Mouse (Mus musculus) ES-Bruce4 (cell line): ENCODE data around the gene Rrm2.

Experiments
- CTCF ChIP-seq: IDR thresholded peaks from one replicate; pipeline ENCODE4 v1.8.1; 2011; ENCODE audit warnings: low read depth, low read length
- EP300 ChIP-seq: IDR thresholded peaks from 2 replicates; pipeline ENCODE4 v1.6.1; 2011; ENCODE audit warnings: low read depth, low read length; ENCODE audit not compliant: insufficient read depth
- POLR2A ChIP-seq: IDR thresholded peaks from one replicate; pipeline ENCODE4 v1.8.1; 2011; ENCODE audit warnings: low read length; ENCODE audit not compliant: insufficient read depth

GRCm38 (mm10) chr12:24734828-24735394, 26.9 kb downstream of the Rrm2 start:
- TF ChIP-seq CTCF (no peak), POLR2A (no peak), EP300 (no peak)
